Mouse (Mus musculus) cerebellum, adult 2 months (tissue): ENCODE data around the gene Aox1. TPM values are rescaled to one million over a fixed set of nuclear protein-coding genes. Genes with fewer than 3 reads are reported as not detected.
A peak's percentile ranks its signal among the peaks of the same experiment; 100 is the strongest.

ENCODE experiments used
- DNase-seq, 2 experiments: peaks; one replicate each; pipeline ENCODE4 v3.0.0; 2021
- H3K27ac ChIP-seq: fragments of 200-500 bp; 2 replicates; pipeline ENCODE4 v1.5.1; 2012; ENCODE audit warnings: low read length, control low read depth, inconsistent platforms; ENCODE audit not compliant: insufficient read depth
- H3K27me3 ChIP-seq: fragments of 200-500 bp; 2 replicates; pipeline ENCODE4 v1.6.1; 2012; ENCODE audit warnings: inconsistent platforms, mild to moderate bottlenecking, low read length, moderate library complexity; ENCODE audit not compliant: control insufficient read depth, insufficient read depth
- H3K4me1 ChIP-seq: fragments of 200-500 bp; 2 replicates; pipeline ENCODE4 v1.6.1; 2011; ENCODE audit warnings: low read length; ENCODE audit not compliant: control insufficient read depth, insufficient read depth
- H3K4me3 ChIP-seq: fragments of 200-500 bp; replicated peaks from 2 replicates; pipeline ENCODE3; 2011; ENCODE audit warnings: mild to moderate bottlenecking, low read depth, low read length, control low read depth; ENCODE audit not compliant: insufficient read depth
- CTCF ChIP-seq: fragments of 200-500 bp; IDR thresholded peaks from 2 replicates; pipeline ENCODE4 v1.5.1; 2011; ENCODE audit warnings: low read depth, mild to moderate bottlenecking, control low read depth, low read length, moderate library complexity, borderline replicate concordance; ENCODE audit not compliant: insufficient read depth
- POLR2A ChIP-seq: fragments of 200-500 bp; IDR thresholded peaks from 2 replicates; pipeline ENCODE4 v1.6.1; 2011; ENCODE audit warnings: low read length, control low read depth, borderline replicate concordance; ENCODE audit not compliant: insufficient read depth
- WGBS: fragments of 180-500 bp; shearing (Covaris S2); methylation state at CpG from one replicate; pipeline ENCODE4 v1.1.7; 2018; 5-methylcytosine and 5-hydroxymethylcytosine counted together
- polyA plus RNA-seq: library from polyadenylated mRNA; depleted of rRNA; stranded (reverse); fragments of >200 nt; gene quantifications from 2 replicates; pipeline ENCODE4 v1.2.3, GENCODE M21; 2012

Aox1 gene
- polyA plus RNA-seq, 1 experiment: 5.1 TPM

GRCm38 (mm10) chr1:58055598-58055997 lies 25.9 kb downstream of the Aox1 start:
- Histone ChIP-seq H3K27ac (no peak overlapping the region), H3K27me3 (no peaks in the 10 kb centered on the region), H3K4me1 (peaks cover 12% of the 10 kb centered on the region; the same call in 1 of the 2 replicates), H3K4me3 (no peak overlapping the region)
- 43% methylated on average over 11 of the region's 11 CpGs for WGBS
- peak; percentile 41 to 58 for DNase-seq
- TF ChIP-seq CTCF (no peak), POLR2A (no peak)

- 72% methylated on average over 13 of the region's 13 CpGs for WGBS
- Histone ChIP-seq H3K4me1 (peaks cover 12% of the 10 kb centered on the region; the same call in 1 of the 2 replicates), H3K27me3 (no peaks in the 10 kb centered on the region), H3K27ac (no peak overlapping the region), H3K4me3 (no peak overlapping the region)
- TF ChIP-seq CTCF (no peak), POLR2A (no peak)
- DNase-seq: no peak
Observed at GRCm38 (mm10) chr1:58056074-58056807, 26.5 kb downstream of the Aox1 start.

GRCm38 (mm10) chr1:58056939-58057338 lies 27.2 kb downstream of the Aox1 start:
- peaks cover 12% of the 10 kb centered on the region; the same call in 1 of the 2 replicates for H3K4me1 ChIP-seq
- no peaks in the 10 kb centered on the region for H3K27me3 ChIP-seq
- TF ChIP-seq POLR2A (no peak), CTCF (no peak)
- no peak overlapping the region for H3K4me3 ChIP-seq
- H3K27ac ChIP-seq: no peak overlapping the region
- WGBS: 75% methylated on average over 11 of the region's 11 CpGs
- DNase-seq: no peak

- DNase-seq: no peak
- WGBS: 87% methylated on average over 4 of the region's 4 CpGs
- no peak overlapping the region for H3K4me3 ChIP-seq
- peaks cover 12% of the 10 kb centered on the region; the same call in 1 of the 2 replicates for H3K4me1 ChIP-seq
- TF ChIP-seq POLR2A (no peak), CTCF (no peak)
- no peaks in the 10 kb centered on the region for H3K27me3 ChIP-seq
- H3K27ac ChIP-seq: no peak overlapping the region
Observed at GRCm38 (mm10) chr1:58058846-58059245, 29.1 kb downstream of the Aox1 start.

GRCm38 (mm10) chr1:58062131-58062530 lies 32.4 kb downstream of the Aox1 start:
- H3K27ac ChIP-seq: no peak overlapping the region
- WGBS: 86% methylated on average over 7 of the region's 7 CpGs
- TF ChIP-seq POLR2A (no peak), CTCF (no peak)
- no peak for DNase-seq
- 0 out of 2 replicates have a peak, but pooled peaks cover 2% of the 10 kb centered on the region for H3K4me1 ChIP-seq
- H3K27me3 ChIP-seq: no peaks in the 10 kb centered on the region
- H3K4me3 ChIP-seq: no peak overlapping the region

- H3K27ac ChIP-seq: no peak overlapping the region
- 80% methylated on average over 5 of the region's 5 CpGs for WGBS
- H3K4me1 ChIP-seq: no peaks in the 10 kb centered on the region
- no peaks in the 10 kb centered on the region for H3K27me3 ChIP-seq
- no peak overlapping the region for H3K4me3 ChIP-seq
- TF ChIP-seq POLR2A (no peak), CTCF (no peak)
- no peak for DNase-seq
Observed at GRCm38 (mm10) chr1:58065151-58065550, 35.4 kb downstream of the Aox1 start.

GRCm38 (mm10) chr1:58065606-58066005 lies 35.9 kb downstream of the Aox1 start:
- Histone ChIP-seq H3K4me1 (no peaks in the 10 kb centered on the region), H3K27me3 (no peaks in the 10 kb centered on the region), H3K4me3 (no peak overlapping the region), H3K27ac (no peak overlapping the region)
- TF ChIP-seq POLR2A: no peak
- TF ChIP-seq CTCF: no peak
- WGBS: 33% methylated on average over 3 of the region's 3 CpGs
- no peak for DNase-seq

- 87% methylated on average over 6 of the region's 6 CpGs for WGBS
- no peak for DNase-seq
- Histone ChIP-seq H3K27me3 (no peaks in the 10 kb centered on the region), H3K4me3 (no peak overlapping the region), H3K27ac (no peak overlapping the region), H3K4me1 (peaks cover 3% of the 10 kb centered on the region)
- TF ChIP-seq CTCF (no peak), POLR2A (no peak)
Observed at GRCm38 (mm10) chr1:58069181-58069580, 39.5 kb downstream of the Aox1 start.
